Mouse (Mus musculus): Measurements from ENCODE around the gene Insm1.

The Insm1 gene

DNA sequence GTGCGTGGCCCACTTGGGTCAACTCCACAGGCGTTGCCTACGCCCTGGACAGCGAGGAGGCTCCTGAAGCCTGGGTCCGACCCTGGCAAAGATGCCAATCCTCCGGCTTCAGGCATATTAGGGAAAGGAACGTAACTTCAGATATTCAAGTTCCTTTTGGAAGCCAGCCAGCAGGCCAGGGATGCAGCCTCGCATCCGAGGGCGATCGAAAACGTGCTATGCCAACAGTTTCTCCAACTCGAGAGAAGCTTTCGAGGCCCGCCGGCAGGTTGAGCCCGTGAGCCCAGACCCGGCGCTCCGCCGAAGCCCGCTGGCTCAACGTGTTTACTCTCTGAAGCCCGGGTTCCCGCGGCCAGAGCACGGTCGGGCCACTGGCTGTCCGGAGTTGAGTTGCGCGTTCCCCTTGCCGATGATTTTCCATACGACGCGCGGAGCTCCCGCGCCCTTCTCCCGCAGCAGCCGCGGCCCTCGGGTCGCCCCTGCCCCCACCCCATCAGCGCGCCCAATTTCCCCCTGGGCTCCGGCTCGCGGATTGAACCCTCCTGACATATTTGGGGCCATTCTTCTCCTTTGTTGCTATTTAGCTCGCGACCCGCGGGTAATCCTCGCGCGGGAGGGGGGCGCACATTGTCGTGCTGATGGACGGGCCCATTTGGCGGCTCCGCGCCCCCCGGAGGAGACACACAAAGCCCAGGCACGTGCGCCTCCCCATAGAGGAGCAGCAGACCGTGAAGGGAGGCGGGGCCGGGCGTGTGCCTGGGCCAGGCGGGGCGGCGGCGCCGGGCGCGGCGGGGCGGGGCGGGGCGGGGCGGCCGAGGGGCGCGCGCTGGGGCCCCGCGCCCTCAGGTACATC is at the start of gene Insm1:
Gene Insm1, plus strand, starts transcription at position 846 of the 853 bp plus-strand sequence.
- in situ Hi-C loops (cut with MboI, MseI): no loop called here

DNA sequence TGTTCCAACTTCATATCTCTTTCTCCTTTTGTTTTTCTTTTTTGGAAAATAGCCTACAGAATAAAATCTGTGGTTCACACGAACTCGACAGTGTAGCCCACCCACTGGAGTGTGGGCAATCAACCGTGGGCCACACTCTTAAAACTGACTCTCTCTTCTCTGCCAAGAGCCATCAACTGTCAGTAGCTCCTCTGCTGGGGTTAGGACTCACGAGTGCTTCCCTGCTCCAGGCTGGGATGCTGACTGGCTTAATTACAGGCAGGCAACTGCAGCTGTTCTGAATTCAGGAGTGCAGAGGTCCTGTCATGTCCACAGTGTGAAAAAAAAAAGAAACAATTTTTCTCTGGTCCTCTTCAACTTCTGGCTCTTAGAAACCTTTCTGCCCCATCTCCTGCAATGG is 49.6 kb upstream of the Insm1 start:
- in situ Hi-C loops (cut with MboI, MseI): no loop called here

DNA sequence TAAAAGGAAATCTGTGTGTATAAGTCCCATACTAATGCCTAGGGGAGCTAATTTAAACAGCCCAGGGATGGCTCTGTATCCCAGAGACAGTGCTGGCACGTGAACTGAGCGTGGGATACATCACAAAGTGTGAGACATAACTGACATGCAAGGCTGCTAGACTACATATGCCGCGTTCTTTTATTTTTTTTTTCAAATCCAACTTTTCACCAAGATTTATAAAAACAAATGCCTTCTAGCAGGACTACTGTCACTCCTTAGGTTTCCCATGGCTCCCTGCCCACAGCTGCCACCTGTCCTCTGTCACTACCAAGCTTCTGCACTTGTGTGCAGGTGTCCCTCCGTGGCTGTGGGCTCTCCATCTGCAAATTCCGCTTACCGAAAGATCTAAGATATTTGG is 47.5 kb upstream of the Insm1 start:
- in situ Hi-C loops (cut with MboI, MseI): no loop called here

DNA sequence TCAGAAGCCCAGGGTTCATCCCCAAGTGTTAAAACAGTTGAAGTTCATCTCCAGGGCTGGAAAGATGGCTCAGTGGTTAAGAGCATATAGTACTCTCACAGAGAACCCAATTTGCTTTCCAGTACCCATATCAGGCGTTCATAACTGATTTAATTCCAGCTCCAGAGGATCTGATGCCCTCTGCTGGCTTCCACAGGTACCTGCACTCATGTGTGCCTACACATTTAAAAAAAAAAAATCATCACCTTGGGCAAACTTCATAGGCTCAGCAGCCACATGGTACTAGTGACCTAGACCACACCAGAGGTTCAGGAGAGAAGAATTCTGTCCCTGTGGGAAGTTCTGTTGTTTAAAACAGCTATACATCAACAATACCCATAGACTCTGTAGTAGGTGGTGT is 43.0 kb upstream of the Insm1 start:
- in situ Hi-C loops (cut with MboI, MseI): no loop called here

DNA sequence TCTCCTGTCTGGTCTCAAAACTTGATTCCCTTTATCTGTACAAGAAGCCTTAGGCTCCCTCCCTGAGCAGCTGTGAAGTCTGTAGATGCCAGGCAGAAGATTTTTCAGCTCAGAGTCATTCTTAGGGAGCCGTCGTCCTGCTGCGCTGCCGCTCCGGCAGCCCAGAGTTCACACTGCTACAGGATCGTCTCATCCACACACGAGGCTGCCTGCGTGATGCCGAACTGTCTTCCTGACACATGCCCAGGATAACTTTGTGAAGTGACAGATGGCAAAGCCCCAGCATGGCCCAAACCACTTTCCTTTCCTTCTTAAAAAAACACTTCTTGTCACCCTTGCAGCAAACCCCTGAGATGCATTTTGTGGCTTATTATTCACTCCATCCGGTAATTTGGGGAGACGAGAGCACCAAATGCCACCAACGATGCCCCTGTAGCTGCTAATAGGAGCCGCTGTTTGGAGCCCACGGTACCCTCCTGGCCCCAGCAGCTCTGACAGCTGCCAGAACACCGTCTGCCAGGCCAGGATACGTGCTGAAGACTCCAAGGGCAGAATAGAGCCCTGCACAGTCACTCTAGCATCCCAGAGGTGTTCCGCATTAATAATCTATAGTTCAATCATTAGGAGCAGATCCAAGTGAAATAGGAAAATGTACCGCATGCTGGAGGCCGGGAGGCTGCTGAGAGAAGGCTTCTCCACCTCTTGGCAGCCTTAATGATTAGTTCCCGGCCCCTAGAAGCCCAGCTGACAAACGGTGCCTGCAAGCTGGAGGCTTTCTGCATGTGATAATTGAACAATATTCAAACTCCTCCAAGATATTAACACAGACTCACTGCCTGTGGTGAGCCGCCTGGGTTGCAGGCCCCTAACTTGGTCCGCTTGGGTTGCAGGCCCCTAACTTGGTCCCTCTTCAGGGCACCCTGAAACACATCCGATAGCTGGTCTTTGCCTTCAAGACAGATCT is 37.6 kb upstream of the Insm1 start:
- in situ Hi-C loops (cut with MboI, MseI): no loop called here

DNA sequence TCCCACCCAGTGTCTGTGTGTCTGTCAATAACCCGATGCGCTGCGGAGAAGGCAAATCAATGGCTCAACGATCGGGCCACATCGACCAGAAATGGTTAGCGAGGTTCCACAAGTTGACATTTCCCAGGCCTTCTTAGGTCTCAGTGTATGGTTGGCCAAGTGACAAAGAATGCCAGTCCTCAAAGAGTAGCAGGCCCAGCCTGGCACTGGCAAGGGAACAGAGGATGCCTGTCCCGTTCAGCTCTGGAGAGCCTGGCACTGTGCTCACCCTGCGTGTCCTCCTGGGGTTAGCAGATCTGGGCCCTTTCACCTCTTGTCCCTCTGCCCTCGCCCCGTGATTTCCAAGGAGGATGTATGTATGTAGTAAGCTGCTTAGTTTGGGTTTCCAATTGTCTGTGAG is 25.6 kb upstream of the Insm1 start:
- in situ Hi-C loops (cut with MboI, MseI): no loop called here

DNA sequence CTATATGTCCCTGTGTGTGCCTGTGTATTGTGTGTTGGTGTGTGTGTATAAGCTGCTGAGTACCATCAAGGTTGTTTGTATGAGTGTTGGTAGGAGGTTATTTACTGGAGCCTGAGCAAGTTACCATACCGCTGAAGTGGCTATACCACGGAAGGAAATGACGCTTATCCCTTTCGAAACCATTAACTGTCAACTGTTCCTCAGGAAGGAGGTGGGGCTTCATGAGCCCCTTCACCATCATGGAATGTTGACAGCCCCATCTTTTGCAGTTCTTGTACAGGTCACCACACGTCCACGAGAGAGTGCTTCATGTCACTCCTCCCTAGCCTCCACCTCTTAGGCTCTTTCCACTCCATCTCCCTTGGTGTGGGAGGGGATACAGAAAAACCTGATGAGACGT is 23.8 kb upstream of the Insm1 start:
- in situ Hi-C loops (cut with MboI, MseI): no loop called here

DNA sequence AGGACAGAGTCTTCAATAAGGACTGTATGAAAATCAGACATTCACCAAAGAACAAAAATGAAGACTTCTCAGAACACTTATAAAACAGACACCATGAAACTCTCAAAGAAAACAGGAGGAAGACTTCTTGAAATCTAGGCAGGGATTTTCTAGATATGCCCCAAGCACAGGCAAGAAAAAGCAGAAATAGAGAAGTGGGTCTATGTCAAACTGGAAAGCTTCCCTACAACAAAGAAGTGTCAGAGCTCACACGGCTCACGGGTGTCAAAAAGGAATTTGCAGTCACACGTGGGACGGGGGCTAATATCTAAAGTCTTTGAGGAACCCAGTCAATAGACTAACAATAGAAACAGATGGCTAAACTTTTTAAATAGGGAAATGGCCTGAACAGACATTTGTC is 10.8 kb upstream of the Insm1 start:
- in situ Hi-C loops (cut with MboI, MseI): loop anchor here (10.0 kb wide), 1 partner anchor 194 kb away; no protein-coding TSS in a partner anchor

DNA sequence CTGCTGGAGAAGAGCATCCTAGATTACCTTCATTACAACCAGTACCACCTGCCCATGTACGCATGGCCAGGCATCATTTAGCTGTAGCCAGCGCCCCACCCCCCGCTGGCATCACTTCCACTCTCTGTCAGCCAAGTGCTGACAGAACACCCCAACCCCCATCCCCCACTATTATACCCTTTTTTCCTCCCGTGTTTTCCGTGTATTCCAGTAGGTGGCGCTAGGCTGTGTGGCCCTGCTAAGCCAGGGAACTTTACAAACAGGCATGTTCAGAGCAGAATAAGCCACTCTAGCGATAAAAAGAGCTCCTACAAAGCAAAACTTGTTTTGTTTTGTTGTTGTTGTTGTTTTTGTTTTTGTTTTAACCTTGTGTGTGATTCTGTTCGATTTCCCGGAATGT is 7.0 kb upstream of the Insm1 start:
- in situ Hi-C loops (cut with MboI, MseI): loop anchor here (10.0 kb wide), 1 partner anchor 190 kb away; no protein-coding TSS in a partner anchor

DNA sequence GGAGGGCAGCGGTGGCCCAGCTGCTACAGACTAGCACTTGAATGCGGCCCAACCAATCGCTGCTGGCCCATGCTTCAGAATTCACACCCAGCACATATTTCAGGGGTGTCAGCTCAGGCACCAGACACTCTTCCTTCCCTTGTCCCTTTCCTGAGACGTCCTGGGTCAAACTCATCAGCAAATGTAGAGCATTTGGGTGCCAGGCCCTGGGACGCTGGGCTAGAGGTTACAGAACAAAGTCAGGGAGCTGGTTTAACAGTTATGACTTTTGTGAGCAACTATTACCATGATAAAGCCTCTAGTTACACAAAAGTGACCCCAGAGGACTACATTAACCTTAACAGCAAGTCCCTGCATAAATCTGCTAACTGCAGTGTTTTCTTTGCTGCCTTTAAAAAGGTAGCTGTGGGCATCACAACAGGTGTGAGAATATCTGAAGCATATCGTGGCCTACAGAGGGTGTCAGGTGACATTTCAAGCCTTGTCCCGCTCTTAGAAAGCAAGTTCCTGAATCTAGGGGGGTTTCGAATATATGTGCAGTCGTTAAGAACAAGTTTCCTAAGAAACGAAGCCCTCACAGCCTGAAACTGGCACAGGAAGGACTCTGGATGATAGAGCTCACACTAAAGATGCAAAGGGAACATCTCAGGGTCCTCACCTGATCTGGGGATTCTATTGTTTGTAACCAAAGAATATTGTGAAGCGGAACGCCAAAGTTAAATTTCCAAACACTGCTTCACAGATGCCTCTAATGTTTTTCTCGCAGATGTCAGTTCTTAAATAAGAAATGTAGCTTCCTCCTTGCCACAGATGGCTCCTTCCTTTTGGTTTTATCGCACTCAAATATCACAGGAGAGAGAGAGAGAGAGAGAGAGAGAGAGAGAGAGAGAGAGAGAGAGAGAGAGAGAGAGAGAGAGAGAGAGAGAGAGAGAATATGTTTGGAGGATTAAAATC is 5.3 kb upstream of the Insm1 start:
- in situ Hi-C loops (cut with MboI, MseI): loop anchor here (10.0 kb wide), 1 partner anchor 188 kb away; no protein-coding TSS in a partner anchor

DNA sequence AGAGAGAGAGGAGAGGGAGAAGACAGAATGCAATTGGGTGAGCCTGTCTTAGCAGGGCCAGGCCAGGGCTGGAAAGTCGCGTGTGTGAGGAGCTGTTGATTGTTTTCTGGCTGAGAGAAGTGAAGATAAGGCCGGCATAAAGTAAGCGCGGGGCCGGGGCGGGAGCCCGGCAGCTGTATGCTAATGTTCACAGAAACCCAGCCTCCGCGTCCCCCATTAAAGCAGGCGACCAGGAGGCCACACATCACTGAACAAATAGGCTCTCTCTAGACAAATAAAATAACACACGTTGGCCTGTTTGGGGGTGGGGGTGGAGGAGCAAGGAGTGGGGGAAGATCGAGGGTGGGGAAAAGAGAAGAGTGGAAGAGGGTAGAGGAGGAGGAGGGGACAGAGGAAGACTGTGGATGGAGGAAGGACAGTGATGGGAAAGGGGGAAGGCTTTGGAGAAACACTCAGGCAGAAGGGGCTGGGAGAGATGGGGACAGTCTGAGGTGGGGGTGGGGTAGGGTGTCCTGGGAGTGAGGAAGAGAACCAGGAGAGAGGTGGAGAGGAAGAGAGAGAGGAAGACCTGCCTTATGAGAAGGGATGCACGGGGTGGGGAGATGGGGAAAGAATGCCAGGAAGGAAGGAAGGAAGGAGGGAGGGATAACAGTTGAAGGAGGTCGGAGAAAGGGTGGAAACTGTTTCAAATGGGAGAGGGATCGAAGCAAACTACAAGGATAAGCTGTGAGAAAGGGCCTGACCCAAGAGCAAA is 4.3 kb upstream of the Insm1 start:
- in situ Hi-C loops (cut with MboI, MseI): loop anchor here (10.0 kb wide), 1 partner anchor 187 kb away; no protein-coding TSS in a partner anchor

DNA sequence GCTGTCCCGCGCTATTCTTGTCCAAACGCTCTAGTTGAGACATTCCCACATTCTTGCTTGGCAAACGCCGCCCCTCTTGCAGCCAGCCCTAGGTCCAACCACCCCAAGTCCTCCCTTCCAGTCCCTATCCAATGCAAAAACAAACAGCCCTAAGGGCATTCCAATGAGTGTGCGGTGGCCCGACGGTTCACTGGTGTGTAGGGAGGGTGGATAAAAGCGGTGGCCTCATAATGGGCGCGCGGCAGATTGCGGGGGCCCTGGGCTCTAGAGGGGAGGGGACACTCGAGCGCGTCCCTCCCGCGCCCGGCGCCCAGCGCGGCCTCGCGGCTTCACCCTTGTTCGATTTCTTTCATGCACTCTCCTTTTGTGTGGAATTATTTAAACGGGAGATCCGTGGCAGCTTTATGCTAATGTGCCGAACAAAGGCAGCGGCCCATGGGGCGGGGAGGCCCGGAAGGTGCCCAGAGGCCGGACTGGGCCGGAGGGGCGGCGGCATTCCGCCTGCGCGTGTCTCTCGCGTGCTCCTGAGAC is 3.5 kb upstream of the Insm1 start:
- in situ Hi-C loops (cut with MboI, MseI): loop anchor here (10.0 kb wide), 1 partner anchor 187 kb away; no protein-coding TSS in a partner anchor

DNA sequence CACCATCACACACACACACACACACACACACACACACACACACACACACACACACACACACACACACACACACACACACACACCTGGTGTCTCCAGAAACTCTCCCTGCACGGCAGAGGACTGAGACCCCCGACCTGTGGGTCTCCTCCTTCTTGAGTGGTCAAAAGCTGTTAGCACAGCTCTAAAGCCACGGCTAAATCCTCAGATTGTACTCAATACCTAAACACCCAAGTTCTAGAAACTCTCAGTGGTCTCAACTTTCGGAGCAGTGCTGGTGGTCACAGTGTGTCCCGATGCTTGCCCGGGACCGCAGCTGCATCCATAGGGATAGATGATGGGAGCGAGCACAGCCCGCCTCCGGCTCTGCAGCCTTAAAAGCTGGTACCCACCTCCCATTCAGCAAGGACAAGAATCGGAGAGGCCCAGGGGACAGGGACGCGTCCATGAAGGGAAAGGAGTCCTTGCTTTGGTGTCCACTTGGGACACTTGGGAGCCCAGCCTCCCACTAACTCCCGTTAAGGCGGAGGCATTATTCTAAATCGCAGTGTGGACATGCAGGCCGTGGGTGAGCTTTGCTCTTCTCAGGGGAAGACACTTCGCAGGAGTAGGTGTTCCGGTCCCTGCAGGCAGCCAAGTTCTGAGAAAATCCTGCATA is 2.7 kb upstream of the Insm1 start:
- in situ Hi-C loops (cut with MboI, MseI): loop anchor here (10.0 kb wide), 1 partner anchor 186 kb away; no protein-coding TSS in a partner anchor

DNA sequence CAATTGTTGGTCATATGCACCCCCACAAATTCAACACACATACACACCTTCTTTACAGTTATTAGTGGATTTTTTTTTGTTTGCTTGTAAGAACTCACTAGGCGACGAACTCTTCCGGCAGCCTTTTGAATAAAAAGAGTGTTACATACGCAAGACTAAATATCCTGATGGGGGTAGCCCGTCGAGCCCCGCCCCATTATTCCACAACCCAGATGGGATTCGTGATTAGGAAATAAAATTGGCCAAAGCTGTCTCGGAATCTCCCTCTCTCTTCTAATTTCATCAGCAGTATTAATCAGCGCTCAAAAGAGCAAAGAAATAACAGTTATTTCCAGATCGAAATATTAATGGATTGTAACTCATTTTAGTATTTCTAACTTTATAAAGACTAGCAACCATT is 1.9 kb upstream of the Insm1 start:
- in situ Hi-C loops (cut with MboI, MseI): loop anchor here (10.0 kb wide), 1 partner anchor 185 kb away; no protein-coding TSS in a partner anchor

DNA sequence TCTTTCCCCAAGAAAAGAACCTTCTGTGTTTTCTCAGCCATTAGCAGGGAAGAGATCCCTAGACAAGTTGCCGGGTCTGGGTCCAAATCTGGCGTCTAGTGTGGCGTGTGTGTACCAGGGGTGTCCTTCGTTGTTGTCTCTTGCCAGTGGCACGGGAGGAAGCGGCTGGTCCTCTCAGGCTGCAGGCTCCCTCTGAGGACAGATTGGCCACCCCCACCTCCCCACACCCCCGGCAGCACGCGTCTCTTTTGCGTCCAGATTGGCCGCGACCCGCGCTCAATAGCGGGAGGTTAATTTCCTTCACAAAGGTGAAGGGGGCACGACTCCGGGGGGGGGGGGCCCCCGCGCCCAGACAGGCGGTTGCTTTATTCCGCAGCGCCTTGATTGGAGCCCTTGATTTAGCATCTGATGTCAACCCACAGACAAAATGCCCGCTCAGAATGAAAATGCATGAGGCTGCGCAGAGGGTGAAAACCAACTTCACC is 1.1 kb upstream of the Insm1 start:
- in situ Hi-C loops (cut with MboI, MseI): no loop called here

DNA sequence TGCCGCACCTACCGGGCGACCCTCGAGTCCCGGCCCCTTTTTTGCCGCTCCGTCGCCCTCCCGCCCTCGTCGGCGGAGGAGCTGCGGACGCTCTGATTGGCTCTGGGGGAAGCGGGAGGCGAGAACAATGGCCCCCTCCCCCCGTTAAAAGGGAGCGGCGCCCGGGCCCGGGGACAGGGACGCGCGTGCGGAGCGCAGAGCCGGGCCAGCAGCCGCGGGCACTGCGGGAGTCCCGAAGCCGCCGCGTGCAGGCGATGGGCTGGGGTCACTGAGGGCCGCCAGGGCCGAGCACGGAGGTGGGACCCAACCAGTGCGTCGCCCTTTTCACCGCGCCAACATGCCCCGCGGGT is 183 bp downstream of the Insm1 start:
- in situ Hi-C loops (cut with MboI, MseI): no loop called here

DNA sequence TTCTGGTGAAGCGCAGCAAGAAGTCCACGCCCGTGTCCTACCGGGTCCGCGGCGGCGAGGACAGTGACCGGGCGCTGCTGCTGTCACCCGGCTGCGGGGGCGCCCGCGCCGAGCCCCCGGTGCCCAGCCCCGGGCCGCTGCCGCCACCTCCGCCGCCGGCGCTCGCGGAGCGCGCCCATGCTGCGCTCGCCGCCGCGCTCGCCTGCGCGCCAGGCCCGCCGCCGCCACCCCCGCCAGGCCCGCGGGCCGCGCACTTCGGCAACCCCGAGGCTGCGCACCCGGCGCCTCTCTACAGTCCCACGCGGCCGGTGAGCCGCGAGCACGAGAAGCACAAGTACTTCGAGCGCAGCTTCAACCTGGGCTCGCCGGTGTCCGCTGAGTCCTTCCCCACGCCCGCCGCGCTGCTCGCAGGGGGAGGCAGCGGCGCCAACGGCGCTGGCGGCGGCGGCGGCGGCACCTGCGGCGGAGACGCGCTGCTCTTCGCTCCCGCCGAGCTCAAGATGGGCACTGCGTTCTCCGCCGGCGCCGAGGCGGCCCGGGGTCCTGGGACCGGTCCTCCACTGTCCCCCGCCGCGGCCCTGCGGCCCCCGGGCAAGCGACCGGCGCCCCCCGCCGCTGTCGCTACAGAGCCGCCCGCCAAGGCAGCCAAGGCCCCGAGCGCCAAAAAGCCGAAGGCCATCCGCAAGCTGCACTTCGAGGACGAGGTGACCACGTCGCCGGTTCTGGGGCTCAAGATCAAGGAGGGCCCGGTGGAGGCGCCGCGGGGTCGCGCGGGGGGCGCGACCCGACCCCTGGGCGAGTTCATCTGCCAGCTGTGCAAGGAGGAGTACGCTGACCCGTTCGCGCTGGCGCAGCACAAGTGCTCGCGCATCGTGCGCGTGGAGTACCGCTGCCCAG is 806 bp downstream of the Insm1 start:
- in situ Hi-C loops (cut with MboI, MseI): no loop called here

DNA sequence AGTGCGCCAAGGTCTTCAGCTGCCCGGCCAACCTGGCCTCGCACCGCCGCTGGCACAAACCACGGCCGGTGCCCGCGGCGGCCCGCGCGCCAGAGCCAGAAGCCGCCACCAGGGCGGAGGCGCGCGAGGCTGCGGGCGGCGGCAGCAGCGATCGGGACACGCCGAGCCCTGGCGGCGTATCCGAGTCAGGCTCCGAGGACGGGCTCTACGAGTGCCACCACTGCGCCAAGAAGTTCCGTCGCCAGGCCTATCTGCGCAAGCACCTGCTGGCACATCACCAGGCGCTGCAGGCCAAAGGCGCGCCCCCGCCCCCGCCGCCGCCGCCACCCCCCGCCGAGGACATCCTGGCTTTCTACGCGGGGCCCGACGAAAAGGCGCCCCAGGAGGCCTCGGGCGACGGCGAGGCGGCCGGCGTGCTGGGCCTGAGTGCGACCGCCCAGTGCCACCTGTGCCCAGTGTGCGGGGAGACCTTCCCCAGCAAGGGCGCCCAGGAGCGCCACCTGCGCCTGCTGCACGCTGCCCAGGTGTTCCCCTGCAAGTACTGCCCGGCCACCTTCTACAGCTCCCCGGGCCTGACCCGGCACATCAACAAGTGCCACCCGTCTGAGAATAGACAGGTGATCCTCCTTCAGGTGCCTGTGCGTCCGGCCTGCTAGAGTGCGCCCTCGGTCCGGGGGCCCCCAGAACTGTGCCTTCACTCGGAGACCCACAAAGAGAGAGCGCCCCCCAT is 1.6 kb downstream of the Insm1 start:
- in situ Hi-C loops (cut with MboI, MseI): no loop called here

All from regulatory T cell (primary cell).